Mouse (Mus musculus) E14TG2a.4 (cell line): Measurements from ENCODE around the gene Olfr744.

Experiments
- CTCF ChIP-seq: conservative IDR thresholded peaks from 2 replicates; pipeline ENCODE4 v1.5.1; 2014; ENCODE audit warnings: low read length
- NANOG ChIP-seq: IDR thresholded peaks from 2 replicates; pipeline ENCODE4 v1.6.1; 2014; ENCODE audit warnings: borderline replicate concordance, low read length, mixed read lengths
- POU5F1 ChIP-seq: IDR thresholded peaks from 2 replicates; pipeline ENCODE4 v1.6.1; 2014; ENCODE audit warnings: low read length, borderline replicate concordance

GRCm38 (mm10) chr14:50646783-50647182, 32.1 kb downstream of the Olfr744 start, which contains the start of gene Olfr746:
- no peak for TF ChIP-seq CTCF
- no peak for TF ChIP-seq NANOG
- TF ChIP-seq POU5F1, result no peak
